Mouse (Mus musculus) layer of hippocampus, adult 18-20 months (tissue): ENCODE results near the gene Slc25a1. TPM values are rescaled to one million over a fixed set of nuclear protein-coding genes. Genes with fewer than 3 reads are reported as not detected.

Experiments used
- total RNA-seq, 2 experiments: library from RNA; stranded (reverse); gene quantifications; 2 replicates each; pipeline ENCODE4 v1.2.3; 2021

The Slc25a1 gene
- total RNA-seq, 2 experiments from 2014 or later, result 42.0 to 45.9 TPM

Other genes with a start within 250 kb of the Slc25a1 start
- 10 to 100 TPM; 68.5 to 76.3 TPM for gene Med15, start 195.3 kb downstream of the Slc25a1 start, total RNA-seq
- 100 to 1,000 TPM in 1 of 2 experiments, 10 to 100 TPM in 1; 86.9 to 100 TPM for gene Klhl22, start 168.6 kb downstream of the Slc25a1 start, total RNA-seq
- gene Scarf2, start 130.9 kb downstream of the Slc25a1 start, total RNA-seq, result 1 to 10 TPM; 1.5 to 2.5 TPM
- 1 to 10 TPM; 2.0 to 3.3 TPM for gene B830017H08Rik, start 95.1 kb downstream of the Slc25a1 start, total RNA-seq
- gene Car15, start 89.9 kb downstream of the Slc25a1 start, total RNA-seq, result 10 to 100 TPM; 14.6 to 17.0 TPM
- 1 to 10 TPM; 1.9 to 2.3 TPM for gene Gm20518, start 36.5 kb downstream of the Slc25a1 start, total RNA-seq
- gene Tssk1, start 34.0 kb downstream of the Slc25a1 start, total RNA-seq, result not detected
- 100 to 1,000 TPM; 102 to 106 TPM for gene Dgcr2, start 29.7 kb downstream of the Slc25a1 start, total RNA-seq
- gene Tssk2, start 29.6 kb downstream of the Slc25a1 start, total RNA-seq, result not detected
- 10 to 100 TPM; 27.6 to 28.6 TPM for gene Ess2, start 16.9 kb downstream of the Slc25a1 start, total RNA-seq
- not detected for gene Gsc2, start 13.2 kb downstream of the Slc25a1 start, total RNA-seq
- gene Vpreb2, start 52.2 kb upstream of the Slc25a1 start, total RNA-seq, result under 1 TPM in 1 of 2 experiments, not detected in 1; 0.71 TPM
- gene Dgcr6, start 124.6 kb upstream of the Slc25a1 start, total RNA-seq, result 10 to 100 TPM; 71.2 to 76.7 TPM
- 10 to 100 TPM; 41.1 to 45.8 TPM for gene Prodh, start 162.0 kb upstream of the Slc25a1 start, total RNA-seq
- gene Rtn4r, start 199.4 kb upstream of the Slc25a1 start, total RNA-seq, result 100 to 1,000 TPM; 108 to 117 TPM